Mouse (Mus musculus) midbrain, embryonic 15.5 days (tissue): ENCODE measurements around the gene Hoxd9. TPM values are rescaled to one million over a fixed set of nuclear protein-coding genes. Genes with fewer than 3 reads are reported as not detected.

Source experiments
- ATAC-seq: fragments of 200-750 bp; cut with Nextera tagmentation; replicated peaks from 2 replicates; pipeline ENCODE4 v1.8.0; 2017; ENCODE audit warnings: moderate TSS enrichment
- H3K27ac ChIP-seq: fragments of 300-500 bp; sonication (generic); 2 replicates; pipeline ENCODE4 v1.5.1; 2015; ENCODE audit warnings: mild to moderate bottlenecking, inconsistent platforms
- H3K27me3 ChIP-seq: fragments of 300-500 bp; sonication (generic); replicated peaks from 2 replicates; pipeline ENCODE4 v1.6.1; 2015; ENCODE audit warnings: inconsistent platforms
- H3K36me3 ChIP-seq: fragments of 300-500 bp; sonication (generic); replicated peaks from 2 replicates; pipeline ENCODE4 v1.6.1; 2015; ENCODE audit warnings: inconsistent platforms
- H3K4me1 ChIP-seq: fragments of 300-500 bp; sonication (generic); 2 replicates; pipeline ENCODE4 v1.6.1; 2015; ENCODE audit warnings: inconsistent platforms
- H3K4me2 ChIP-seq: fragments of 300-500 bp; sonication (generic); 2 replicates; pipeline ENCODE4 v1.6.1; 2015; ENCODE audit warnings: inconsistent platforms, mild to moderate bottlenecking, moderate library complexity
- H3K4me3 ChIP-seq: fragments of 300-500 bp; sonication (generic); 2 replicates; pipeline ENCODE4 v1.5.1; 2015; ENCODE audit warnings: mild to moderate bottlenecking, inconsistent platforms
- H3K9ac ChIP-seq: fragments of 300-500 bp; sonication (generic); 2 replicates; pipeline ENCODE4 v1.6.1; 2015; ENCODE audit warnings: mild to moderate bottlenecking, inconsistent platforms
- H3K9me3 ChIP-seq: fragments of 300-500 bp; sonication (generic); 2 replicates; pipeline ENCODE4 v1.6.1; 2016; ENCODE audit warnings: inconsistent platforms
- WGBS: fragments of 180-500 bp; shearing (Covaris S2); methylation state at CpG from one replicate; pipeline ENCODE4 v1.1.7; 2015; ENCODE audit warnings: mixed read lengths; 5-methylcytosine and 5-hydroxymethylcytosine counted together
- microRNA counts: library from miRNA; unstranded; fragments of <30 nt; microRNA quantifications from one replicate; lab custom pipeline; 2016
- microRNA-seq: library from miRNA; unstranded; fragments of <30 nt; microRNA quantifications from one replicate; pipeline ENCODE4, GENCODE M21; 2016
- polyA plus RNA-seq: library from polyadenylated mRNA; unstranded; fragments of >200 nt; fragmentation: Nextera tagmentation; extraction: Ambion mirVana; gene quantifications from 2 replicates; pipeline ENCODE4 v1.2.1, GENCODE M21; 2015

Hoxd9 gene
- polyA plus RNA-seq, 1 experiment from 2014 or later, result not detected

GRCm38 (mm10) chr2:74749337-74750121, 52.0 kb downstream of the Hoxd9 start:
- H3K4me3 ChIP-seq, result peak overlapping the region; percentile 7; the same call in 1 of the 2 replicates
- peaks cover 94% of the 10 kb centered on the region for H3K27me3 ChIP-seq
- no peak overlapping the region for H3K9ac ChIP-seq
- WGBS, result under 1% methylated on average over 47 of the region's 47 CpGs
- no peaks in the 10 kb centered on the region for H3K9me3 ChIP-seq
- no peak overlapping the region for H3K27ac ChIP-seq
- peak overlapping the region; percentile 36 for H3K4me2 ChIP-seq
- peaks cover 17% of the 10 kb centered on the region for H3K4me1 ChIP-seq
- no peak for ATAC-seq
- no peaks in the 10 kb centered on the region for H3K36me3 ChIP-seq

MicroRNA genes within 50 kb of the gene (microRNA counts, 519-probe panel; counts per million panel counts)
- 1,122 counts per million, percentile 2 among the panel's probes with 10 or more counts for microRNA mmu-miR-10b (lab: Ali Mortazavi, UCI)

Small RNAs within 50 kb of the gene (microRNA-seq; reads per million reads assigned to microRNA genes)
- gene Gm44463 (not detected), gene Mir10b (563 reads per million, percentile 74 among the genes with 10 or more reads in this experiment)

Other genes starting within 250 kb of the Hoxd9 start
- 43.4 and 49.4 TPM in 2 replicates for gene Lnpk, start 118.3 kb upstream of the Hoxd9 start, polyA plus RNA-seq
- gene Evx2, start 38.2 kb upstream of the Hoxd9 start, polyA plus RNA-seq, result 0.31 and 0.52 TPM in 2 replicates
- 0.06 TPM in 1 of 2 replicates, not detected in the other for gene Hoxd13, start 29.4 kb upstream of the Hoxd9 start, polyA plus RNA-seq
- not detected in 2 replicates for gene Hoxd12, start 22.7 kb upstream of the Hoxd9 start, polyA plus RNA-seq
- not detected in 2 replicates for gene Hoxd11, start 18.2 kb upstream of the Hoxd9 start, polyA plus RNA-seq
- not detected in 2 replicates for gene Hoxd10, start 5.8 kb upstream of the Hoxd9 start, polyA plus RNA-seq
- gene Hoxd8, start 6.9 kb downstream of the Hoxd9 start, polyA plus RNA-seq, result 0.08 and 0.10 TPM in 2 replicates
- 0.09 and 0.21 TPM in 2 replicates for gene Hoxd3, start 14.2 kb downstream of the Hoxd9 start, polyA plus RNA-seq
- gene Hoxd4, start 14.2 kb downstream of the Hoxd9 start, polyA plus RNA-seq, result not detected in 2 replicates
- gene Gm28230, start 29.0 kb downstream of the Hoxd9 start, polyA plus RNA-seq, result not detected in 2 replicates
- not detected in 2 replicates for gene Hoxd1, start 65.3 kb downstream of the Hoxd9 start, polyA plus RNA-seq
- 139 and 154 TPM in 2 replicates for gene Mtx2, start 128.1 kb downstream of the Hoxd9 start, polyA plus RNA-seq